Mouse (Mus musculus): ENCODE data around the gene Fosb. TPM values are rescaled to one million over a fixed set of nuclear protein-coding genes. Genes with fewer than 3 reads are reported as not detected.

The Fosb gene
- polyA plus RNA-seq, 2 experiments = 0.14 to 0.69 TPM

DNA sequence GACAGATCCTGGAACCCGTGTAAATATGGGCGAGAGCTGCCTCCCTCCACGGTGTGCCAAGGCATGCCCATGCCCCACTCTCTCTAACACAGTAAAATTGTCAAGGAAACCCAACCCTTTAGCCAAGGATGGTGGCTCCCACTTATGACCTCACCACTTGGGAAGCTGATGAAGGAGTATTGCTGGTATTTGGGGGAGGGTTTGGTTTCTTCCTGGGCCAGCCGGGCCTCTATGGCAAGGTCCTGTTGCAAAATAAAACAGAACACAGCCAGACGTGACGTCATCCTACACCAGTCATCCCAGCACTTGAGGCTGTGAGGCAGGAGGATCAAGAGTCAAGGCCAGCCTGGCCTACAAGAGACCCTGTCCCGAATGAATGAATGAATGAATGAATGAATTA is 28.7 kb upstream of the Fosb start:
- Histone ChIP-seq H3K4me2 (replicated peaks; ENCODE audit: low read depth, low read length, severe bottlenecking) (no peak overlapping the region), H3K27ac (replicated peaks; ENCODE audit: low read depth, low read length) (no peak overlapping the region), H3K4me3 (replicated peaks; ENCODE audit: low read length) (no peak overlapping the region), H3K4me1 (ENCODE audit: control insufficient read depth, insufficient read depth, low read length) (peaks cover 12% of the 10 kb centered on the region; the same call in 1 of the 2 replicates), H3K9me3 (ENCODE audit: control insufficient read depth, low read length) (no peaks in the 10 kb centered on the region), H3K36me3 (ENCODE audit: control insufficient read depth, insufficient read depth, low read length) (no peaks in the 10 kb centered on the region), H3K27me3 (ENCODE audit: control insufficient read depth, insufficient read depth, low read length) (peaks cover 7% of the 10 kb centered on the region; the same call in 1 of the 2 replicates), H3K9ac (ENCODE audit: low read depth, low read length, severe bottlenecking) (no peak overlapping the region)
- no peak for TF ChIP-seq POLR2A (IDR thresholded peaks at IDR 0.05; ENCODE audit: borderline replicate concordance, extremely low read depth, insufficient read depth, insufficient read length)
- DNase-seq (ENCODE audit: low spot score) (no peak), ATAC-seq (ENCODE audit: low FRiP score, low read depth) (no peak)
- 65% methylated on average over 7 of the region's 7 CpGs for WGBS

DNA sequence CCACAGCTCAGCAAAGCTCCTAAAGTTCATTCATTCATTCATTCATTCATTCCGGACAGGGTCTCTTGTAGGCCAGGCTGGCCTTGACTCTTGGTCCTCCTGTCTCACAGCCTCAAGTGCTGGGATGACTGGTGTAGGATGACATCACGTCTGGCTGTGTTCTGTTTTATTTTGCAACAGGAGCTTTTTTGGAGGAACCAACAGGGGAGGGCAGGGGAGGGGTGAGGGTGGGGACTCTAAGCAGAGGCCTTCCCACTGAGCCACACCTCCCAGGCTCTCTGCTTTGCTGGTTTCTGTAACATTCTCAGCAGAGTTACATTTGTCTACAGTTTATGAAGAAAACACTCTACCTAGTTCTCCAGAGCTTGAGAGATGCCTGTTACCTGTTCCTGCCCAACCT is 28.2 kb upstream of the Fosb start:
- Histone ChIP-seq H3K9me3 (ENCODE audit: control insufficient read depth, low read length) (no peaks in the 10 kb centered on the region), H3K36me3 (ENCODE audit: control insufficient read depth, insufficient read depth, low read length) (no peaks in the 10 kb centered on the region), H3K4me1 (ENCODE audit: control insufficient read depth, insufficient read depth, low read length) (peaks cover 12% of the 10 kb centered on the region; the same call in 1 of the 2 replicates), H3K27me3 (ENCODE audit: control insufficient read depth, insufficient read depth, low read length) (peaks cover 7% of the 10 kb centered on the region; the same call in 1 of the 2 replicates), H3K9ac (ENCODE audit: low read depth, low read length, severe bottlenecking) (no peak overlapping the region), H3K27ac (replicated peaks; ENCODE audit: low read depth, low read length) (no peak overlapping the region), H3K4me3 (replicated peaks; ENCODE audit: low read length) (no peak overlapping the region), H3K4me2 (replicated peaks; ENCODE audit: low read depth, low read length, severe bottlenecking) (no peak overlapping the region)
- TF ChIP-seq POLR2A (IDR thresholded peaks at IDR 0.05; ENCODE audit: borderline replicate concordance, extremely low read depth, insufficient read depth, insufficient read length) = no peak
- no peak for ATAC-seq (ENCODE audit: low FRiP score, low read depth)
- DNase-seq (ENCODE audit: low spot score) = no peak
- WGBS = 42% methylated on average over 2 of the region's 2 CpGs

DNA sequence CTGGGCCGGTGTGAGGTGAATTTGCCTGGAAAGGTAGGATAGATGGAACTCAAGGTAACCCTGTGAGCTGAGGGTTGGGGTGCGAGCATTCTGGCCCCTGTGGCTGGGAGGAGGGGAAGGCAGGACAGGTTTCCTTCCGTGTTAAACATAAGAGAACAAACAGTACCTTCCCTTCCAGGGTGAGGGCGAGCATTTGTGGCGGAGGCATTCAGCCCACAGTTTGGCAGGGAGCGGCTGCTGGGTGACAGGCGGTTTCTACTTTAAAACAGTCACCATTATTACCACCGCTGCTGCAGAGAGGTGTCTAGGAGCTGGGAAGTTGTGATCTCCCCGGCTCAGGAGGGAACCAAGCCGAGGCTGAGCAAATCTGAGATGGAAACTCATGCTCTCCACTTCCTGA is 27.3 kb upstream of the Fosb start:
- H3K27me3 ChIP-seq (ENCODE audit: control insufficient read depth, insufficient read depth, low read length) = peaks cover 7% of the 10 kb centered on the region; the same call in 1 of the 2 replicates
- no peak for DNase-seq (ENCODE audit: low spot score)
- no peaks in the 10 kb centered on the region for H3K36me3 ChIP-seq (ENCODE audit: control insufficient read depth, insufficient read depth, low read length)
- peaks cover 10% of the 10 kb centered on the region; the same call in 1 of the 2 replicates for H3K4me1 ChIP-seq (ENCODE audit: control insufficient read depth, insufficient read depth, low read length)
- 64% methylated on average over 10 of the region's 10 CpGs for WGBS
- H3K4me3 ChIP-seq (replicated peaks; ENCODE audit: low read length) = no peak overlapping the region
- ATAC-seq (ENCODE audit: low FRiP score, low read depth) = no peak
- TF ChIP-seq POLR2A (IDR thresholded peaks at IDR 0.05; ENCODE audit: borderline replicate concordance, extremely low read depth, insufficient read depth, insufficient read length) = no peak
- no peak overlapping the region for H3K27ac ChIP-seq (replicated peaks; ENCODE audit: low read depth, low read length)
- no peaks in the 10 kb centered on the region for H3K9me3 ChIP-seq (ENCODE audit: control insufficient read depth, low read length)
- no peak overlapping the region for H3K9ac ChIP-seq (ENCODE audit: low read depth, low read length, severe bottlenecking)
- no peak overlapping the region for H3K4me2 ChIP-seq (replicated peaks; ENCODE audit: low read depth, low read length, severe bottlenecking)

DNA sequence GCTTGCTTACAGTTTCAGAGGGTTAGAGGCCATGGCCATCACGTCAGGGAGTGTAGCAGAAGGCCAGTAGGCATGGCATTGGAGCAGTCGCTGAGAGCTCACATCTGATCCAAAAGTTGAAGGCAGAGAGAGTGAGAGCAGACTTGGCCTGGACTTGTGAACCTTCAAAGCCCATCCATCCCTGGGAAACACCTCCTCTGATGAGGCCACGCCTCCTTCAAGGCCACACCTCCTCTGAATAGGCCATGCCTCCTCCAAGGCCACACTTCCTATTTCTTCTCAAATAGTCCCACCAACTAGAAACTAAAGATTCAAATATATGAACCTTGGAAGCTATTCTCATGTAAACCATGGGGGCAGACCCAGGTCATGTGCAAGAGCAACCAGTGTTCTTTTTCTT is 25.7 kb upstream of the Fosb start:
- H3K9ac ChIP-seq (ENCODE audit: low read depth, low read length, severe bottlenecking) = no peak overlapping the region
- TF ChIP-seq POLR2A (IDR thresholded peaks at IDR 0.05; ENCODE audit: borderline replicate concordance, extremely low read depth, insufficient read depth, insufficient read length) = no peak
- H3K36me3 ChIP-seq (ENCODE audit: control insufficient read depth, insufficient read depth, low read length) = no peaks in the 10 kb centered on the region
- no peak for ATAC-seq (ENCODE audit: low FRiP score, low read depth)
- 34% methylated on average over 3 of the region's 3 CpGs for WGBS
- no peaks in the 10 kb centered on the region for H3K9me3 ChIP-seq (ENCODE audit: control insufficient read depth, low read length)
- H3K27me3 ChIP-seq (ENCODE audit: control insufficient read depth, insufficient read depth, low read length) = no peaks in the 10 kb centered on the region
- DNase-seq (ENCODE audit: low spot score) = no peak
- H3K4me3 ChIP-seq (replicated peaks; ENCODE audit: low read length) = no peak overlapping the region
- no peak overlapping the region for H3K4me2 ChIP-seq (replicated peaks; ENCODE audit: low read depth, low read length, severe bottlenecking)
- H3K27ac ChIP-seq (replicated peaks; ENCODE audit: low read depth, low read length) = no peak overlapping the region
- no peaks in the 10 kb centered on the region for H3K4me1 ChIP-seq (ENCODE audit: control insufficient read depth, insufficient read depth, low read length)

DNA sequence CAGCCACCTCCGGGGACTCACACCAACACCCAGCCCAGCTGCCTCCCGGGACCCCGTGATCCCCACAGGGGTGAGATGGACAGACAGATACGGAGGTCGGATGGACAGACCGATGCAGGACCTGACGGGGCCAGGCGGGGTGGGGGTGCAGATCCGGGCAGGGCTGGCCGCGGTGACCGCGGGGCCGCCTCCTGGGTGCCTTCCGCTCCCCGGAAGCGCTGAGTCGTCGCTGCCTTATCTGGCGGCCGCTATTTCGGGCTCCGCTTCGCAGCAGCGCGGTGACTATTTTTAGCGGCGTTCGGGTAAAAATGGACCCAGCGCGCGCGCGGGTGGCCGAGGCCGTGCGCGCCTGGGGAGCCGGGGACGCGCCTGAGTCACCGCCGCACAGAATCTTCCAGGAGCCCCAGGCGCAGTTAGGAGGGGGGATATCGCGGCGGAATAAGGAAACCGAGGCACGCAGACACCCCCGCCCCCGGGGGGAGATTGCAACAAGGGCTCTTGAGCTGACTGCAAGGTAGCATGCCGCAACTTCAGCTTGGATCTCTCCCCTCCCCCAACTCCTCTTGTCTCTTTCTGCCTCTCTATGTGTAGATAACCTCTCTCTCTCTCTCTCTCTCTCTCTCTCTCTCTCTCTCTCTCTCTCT is 23.0 kb upstream of the Fosb start:
- H3K9ac ChIP-seq (ENCODE audit: low read depth, low read length, severe bottlenecking) = peak overlapping the region; percentile 75
- 0% methylated on average over 35 of the region's 52 CpGs for WGBS
- peak; percentile 55 for DNase-seq (ENCODE audit: low spot score)
- no peaks in the 10 kb centered on the region for H3K36me3 ChIP-seq (ENCODE audit: control insufficient read depth, insufficient read depth, low read length)
- H3K27me3 ChIP-seq (ENCODE audit: control insufficient read depth, insufficient read depth, low read length) = no peaks in the 10 kb centered on the region
- peak overlapping the region; percentile 63 for H3K4me3 ChIP-seq (replicated peaks; ENCODE audit: low read length)
- H3K9me3 ChIP-seq (ENCODE audit: control insufficient read depth, low read length) = no peaks in the 10 kb centered on the region
- H3K4me2 ChIP-seq (replicated peaks; ENCODE audit: low read depth, low read length, severe bottlenecking) = peak overlapping the region; percentile 93
- no peak for TF ChIP-seq POLR2A (IDR thresholded peaks at IDR 0.05; ENCODE audit: borderline replicate concordance, extremely low read depth, insufficient read depth, insufficient read length)
- H3K4me1 ChIP-seq (ENCODE audit: control insufficient read depth, insufficient read depth, low read length) = peaks cover under 1% of the 10 kb centered on the region; the same call in 1 of the 2 replicates
- ATAC-seq (ENCODE audit: low FRiP score, low read depth) = peak; percentile 63
- H3K27ac ChIP-seq (replicated peaks; ENCODE audit: low read depth, low read length) = no peak overlapping the region
